Mouse (Mus musculus) forebrain, embryonic 16.5 days (tissue): Measurements from ENCODE around the gene Rsl24d1. TPM values are rescaled to one million over a fixed set of nuclear protein-coding genes. Genes with fewer than 3 reads are reported as not detected.

Experiments
- ATAC-seq: fragments of 200-750 bp; cut with Nextera tagmentation; 2 replicates; pipeline ENCODE4 v1.8.0; 2017; ENCODE audit warnings: mild to moderate bottlenecking, moderate library complexity
- H3K27ac ChIP-seq: fragments of 300-500 bp; sonication (generic); 2 replicates; pipeline ENCODE4 v1.5.1; 2014; ENCODE audit warnings: low read length, control low read depth
- H3K27me3 ChIP-seq: fragments of 300-500 bp; sonication (generic); replicated peaks from 2 replicates; pipeline ENCODE4 v1.6.1; 2014; ENCODE audit warnings: low read length; ENCODE audit not compliant: control insufficient read depth, insufficient read depth
- H3K36me3 ChIP-seq: fragments of 300-500 bp; sonication (generic); 2 replicates; pipeline ENCODE4 v1.6.1; 2014; ENCODE audit not compliant: control insufficient read depth, insufficient read depth
- H3K4me1 ChIP-seq: fragments of 300-500 bp; sonication (generic); replicated peaks from 2 replicates; pipeline ENCODE4 v1.6.1; 2014; ENCODE audit warnings: low read length; ENCODE audit not compliant: control insufficient read depth, insufficient read depth
- H3K4me2 ChIP-seq: fragments of 300-500 bp; sonication (generic); 2 replicates; pipeline ENCODE4 v1.6.1; 2014; ENCODE audit warnings: mild to moderate bottlenecking, low read length, control low read depth
- H3K4me3 ChIP-seq: fragments of 300-500 bp; sonication (generic); replicated peaks from 2 replicates; pipeline ENCODE4 v1.5.1; 2014; ENCODE audit warnings: mild to moderate bottlenecking, low read length, control low read depth
- H3K9ac ChIP-seq: fragments of 300-500 bp; sonication (generic); replicated peaks from 2 replicates; pipeline ENCODE4 v1.6.1; 2014; ENCODE audit warnings: low read depth, low read length, control low read depth
- H3K9me3 ChIP-seq: fragments of 300-500 bp; sonication (generic); 2 replicates; pipeline ENCODE4 v1.6.1; 2016; ENCODE audit warnings: low read length; ENCODE audit not compliant: control insufficient read depth
- WGBS: fragments of 180-500 bp; shearing (Covaris S2); extraction: QIAGEN DNeasy Blood & Tissue Kit; methylation state at CpG from one replicate; pipeline ENCODE4 v1.1.7; 2014; 5-methylcytosine and 5-hydroxymethylcytosine counted together
- polyA plus RNA-seq: library from polyadenylated mRNA; unstranded; fragments of >200 nt; fragmentation: Nextera tagmentation; extraction: Ambion mirVana; gene quantifications from 2 replicates; pipeline ENCODE4 v1.2.1, GENCODE M21; 2015

Rsl24d1 gene
- polyA plus RNA-seq, 1 experiment from 2014 or later, result 118 TPM

- Histone ChIP-seq H3K27me3 (no peaks in the 10 kb centered on the region), H3K4me3 (no peak overlapping the region), H3K36me3 (peaks cover 26% of the 10 kb centered on the region), H3K4me2 (no peak overlapping the region), H3K9ac (no peak overlapping the region), H3K9me3 (no peaks in the 10 kb centered on the region), H3K4me1 (peaks cover 9% of the 10 kb centered on the region), H3K27ac (no peak overlapping the region)
- ATAC-seq, result no peak
- WGBS, result 92% methylated on average over 4 of the region's 4 CpGs
Observed at GRCm38 (mm10) chr9:73118012-73118411, 4.8 kb downstream of the Rsl24d1 start.

GRCm38 (mm10) chr9:73121735-73122134 is 8.5 kb downstream of the Rsl24d1 start:
- no peaks in the 10 kb centered on the region for H3K4me1 ChIP-seq
- no peak overlapping the region for H3K4me3 ChIP-seq
- WGBS, result 78% methylated on average over 8 of the region's 8 CpGs
- H3K9me3 ChIP-seq, result no peaks in the 10 kb centered on the region
- H3K27me3 ChIP-seq, result no peaks in the 10 kb centered on the region
- peaks cover 38% of the 10 kb centered on the region for H3K36me3 ChIP-seq
- no peak for ATAC-seq
- no peak overlapping the region for H3K9ac ChIP-seq
- no peak overlapping the region for H3K27ac ChIP-seq
- H3K4me2 ChIP-seq, result no peak overlapping the region

GRCm38 (mm10) chr9:73125043-73125570 is 11.9 kb downstream of the Rsl24d1 start:
- peaks cover 37% of the 10 kb centered on the region for H3K36me3 ChIP-seq
- ATAC-seq, result no peak
- H3K27ac ChIP-seq, result no peak overlapping the region
- H3K4me3 ChIP-seq, result no peak overlapping the region
- no peak overlapping the region for H3K4me2 ChIP-seq
- H3K4me1 ChIP-seq, result no peaks in the 10 kb centered on the region
- 93% methylated on average over 8 of the region's 8 CpGs for WGBS
- H3K9me3 ChIP-seq, result no peaks in the 10 kb centered on the region
- no peak overlapping the region for H3K9ac ChIP-seq
- no peaks in the 10 kb centered on the region for H3K27me3 ChIP-seq

- 92% methylated on average over 2 of the region's 2 CpGs for WGBS
- Histone ChIP-seq H3K27ac (no peak overlapping the region), H3K9ac (no peak overlapping the region), H3K4me1 (no peaks in the 10 kb centered on the region), H3K27me3 (no peaks in the 10 kb centered on the region), H3K9me3 (no peaks in the 10 kb centered on the region), H3K4me2 (no peak overlapping the region), H3K4me3 (no peak overlapping the region), H3K36me3 (peaks cover 21% of the 10 kb centered on the region)
- no peak for ATAC-seq
Observed at GRCm38 (mm10) chr9:73127457-73127856, 14.2 kb downstream of the Rsl24d1 start.

GRCm38 (mm10) chr9:73129875-73130274 is 16.6 kb downstream of the Rsl24d1 start:
- ATAC-seq, result no peak
- WGBS, result 79% methylated on average over 8 of the region's 8 CpGs
- no peak overlapping the region for H3K4me3 ChIP-seq
- H3K9me3 ChIP-seq, result no peaks in the 10 kb centered on the region
- peaks cover 18% of the 10 kb centered on the region for H3K36me3 ChIP-seq
- no peak overlapping the region for H3K9ac ChIP-seq
- H3K4me1 ChIP-seq, result no peaks in the 10 kb centered on the region
- H3K4me2 ChIP-seq, result no peak overlapping the region
- no peaks in the 10 kb centered on the region for H3K27me3 ChIP-seq
- no peak overlapping the region for H3K27ac ChIP-seq

GRCm38 (mm10) chr9:73130529-73130928 is 17.3 kb downstream of the Rsl24d1 start:
- 96% methylated on average over 4 of the region's 4 CpGs for WGBS
- peaks cover 18% of the 10 kb centered on the region for H3K36me3 ChIP-seq
- no peak overlapping the region for H3K9ac ChIP-seq
- H3K27ac ChIP-seq, result no peak overlapping the region
- ATAC-seq, result no peak
- H3K9me3 ChIP-seq, result no peaks in the 10 kb centered on the region
- H3K4me1 ChIP-seq, result no peaks in the 10 kb centered on the region
- no peak overlapping the region for H3K4me2 ChIP-seq
- no peaks in the 10 kb centered on the region for H3K27me3 ChIP-seq
- no peak overlapping the region for H3K4me3 ChIP-seq

- 83% methylated on average over 11 of the region's 11 CpGs for WGBS
- Histone ChIP-seq H3K4me3 (no peak overlapping the region), H3K4me1 (no peaks in the 10 kb centered on the region), H3K27ac (no peak overlapping the region), H3K27me3 (no peaks in the 10 kb centered on the region), H3K9ac (no peak overlapping the region), H3K9me3 (no peaks in the 10 kb centered on the region), H3K4me2 (no peak overlapping the region), H3K36me3 (no peaks in the 10 kb centered on the region)
- no peak for ATAC-seq
Observed at GRCm38 (mm10) chr9:73137341-73137886, 24.2 kb downstream of the Rsl24d1 start.

GRCm38 (mm10) chr9:73154347-73154746 is 41.1 kb downstream of the Rsl24d1 start:
- H3K27me3 ChIP-seq, result no peaks in the 10 kb centered on the region
- no peak overlapping the region for H3K4me2 ChIP-seq
- ATAC-seq, result no peak
- WGBS, result 45% methylated on average over 9 of the region's 9 CpGs
- no peak overlapping the region for H3K27ac ChIP-seq
- no peak overlapping the region for H3K4me3 ChIP-seq
- no peaks in the 10 kb centered on the region for H3K9me3 ChIP-seq
- H3K36me3 ChIP-seq, result no peaks in the 10 kb centered on the region
- H3K9ac ChIP-seq, result no peak overlapping the region
- H3K4me1 ChIP-seq, result no peaks in the 10 kb centered on the region

GRCm38 (mm10) chr9:73157968-73158367 is 44.7 kb downstream of the Rsl24d1 start:
- no peak for ATAC-seq
- no peaks in the 10 kb centered on the region for H3K9me3 ChIP-seq
- no peak overlapping the region for H3K27ac ChIP-seq
- H3K36me3 ChIP-seq, result no peaks in the 10 kb centered on the region
- no peaks in the 10 kb centered on the region for H3K27me3 ChIP-seq
- H3K4me1 ChIP-seq, result 0 out of 2 replicates have a peak, but pooled peaks cover 2% of the 10 kb centered on the region
- H3K4me3 ChIP-seq, result no peak overlapping the region
- 82% methylated on average over 4 of the region's 4 CpGs for WGBS
- H3K9ac ChIP-seq, result no peak overlapping the region
- no peak overlapping the region for H3K4me2 ChIP-seq

GRCm38 (mm10) chr9:73159265-73159664 is 46.0 kb downstream of the Rsl24d1 start:
- Histone ChIP-seq H3K27me3 (no peaks in the 10 kb centered on the region), H3K4me3 (no peak overlapping the region), H3K4me1 (0 out of 2 replicates have a peak, but pooled peaks cover 2% of the 10 kb centered on the region), H3K36me3 (no peaks in the 10 kb centered on the region), H3K9me3 (no peaks in the 10 kb centered on the region), H3K9ac (no peak overlapping the region), H3K4me2 (no peak overlapping the region), H3K27ac (no peak overlapping the region)
- WGBS, result 44% methylated on average over 1 of the region's 1 CpGs
- ATAC-seq, result no peak
